Mouse (Mus musculus): Measurements from ENCODE around the gene Csf2. TPM values are rescaled to one million over a fixed set of nuclear protein-coding genes. Genes with fewer than 3 reads are reported as not detected.

Gene Csf2
- polyA plus RNA-seq, 1 experiment from 2014 or later = 0.23 TPM

- Histone ChIP-seq H3K27ac (no peak overlapping the region), H3K27me3 (replicated peaks) (no peaks in the 10 kb centered on the region), H3K4me1 (no peaks in the 10 kb centered on the region), H3K36me3 (no peaks in the 10 kb centered on the region), H3K9me3 (no peaks in the 10 kb centered on the region), H3K4me3 (replicated peaks) (no peak overlapping the region), H3K9ac (no peak overlapping the region), H3K4me2 (no peak overlapping the region)
- no peak for ATAC-seq (ENCODE audit: insufficient read depth, low FRiP score, low read depth)
- 58% methylated on average over 2 of the region's 2 CpGs for WGBS
Measured at GRCm38 (mm10) chr11:54264542-54264941, 15.1 kb upstream of the Csf2 start.

- WGBS = 0% methylated on average over 1 of the region's 1 CpGs
- H3K9me3 ChIP-seq = no peaks in the 10 kb centered on the region
- ATAC-seq (ENCODE audit: insufficient read depth, low FRiP score, low read depth) = no peak
- no peaks in the 10 kb centered on the region for H3K27me3 ChIP-seq (replicated peaks)
- no peak overlapping the region for H3K4me3 ChIP-seq (replicated peaks)
- H3K9ac ChIP-seq = no peak overlapping the region
- H3K27ac ChIP-seq = no peak overlapping the region
- H3K4me1 ChIP-seq = no peaks in the 10 kb centered on the region
- no peak overlapping the region for H3K4me2 ChIP-seq
- H3K36me3 ChIP-seq = no peaks in the 10 kb centered on the region
Measured at GRCm38 (mm10) chr11:54263405-54264031, 14.1 kb upstream of the Csf2 start.

- Histone ChIP-seq H3K9ac (no peak overlapping the region), H3K36me3 (no peaks in the 10 kb centered on the region), H3K27ac (no peak overlapping the region), H3K4me3 (replicated peaks) (no peak overlapping the region), H3K9me3 (no peaks in the 10 kb centered on the region), H3K4me1 (no peaks in the 10 kb centered on the region), H3K4me2 (no peak overlapping the region), H3K27me3 (replicated peaks) (no peaks in the 10 kb centered on the region)
- no peak for ATAC-seq (ENCODE audit: insufficient read depth, low FRiP score, low read depth)
- 69% methylated on average over 3 of the region's 3 CpGs for WGBS
Measured at GRCm38 (mm10) chr11:54256624-54257376, 7.3 kb upstream of the Csf2 start.

- Histone ChIP-seq H3K9me3 (no peaks in the 10 kb centered on the region), H3K4me3 (replicated peaks) (no peak overlapping the region), H3K4me2 (no peak overlapping the region), H3K9ac (no peak overlapping the region), H3K27me3 (replicated peaks) (no peaks in the 10 kb centered on the region), H3K27ac (no peak overlapping the region), H3K4me1 (0 out of 2 replicates have a peak, but pooled peaks cover 2% of the 10 kb centered on the region), H3K36me3 (no peaks in the 10 kb centered on the region)
- 40% methylated on average over 4 of the region's 4 CpGs for WGBS
- no peak for ATAC-seq (ENCODE audit: insufficient read depth, low FRiP score, low read depth)
Measured at GRCm38 (mm10) chr11:54254114-54254513, 4.6 kb upstream of the Csf2 start.

GRCm38 (mm10) chr11:54250575-54250974, 1.1 kb upstream of the Csf2 start:
- H3K4me2 ChIP-seq = no peak overlapping the region
- no peak overlapping the region for H3K9ac ChIP-seq
- no peaks in the 10 kb centered on the region for H3K36me3 ChIP-seq
- H3K9me3 ChIP-seq = no peaks in the 10 kb centered on the region
- WGBS = 88% methylated on average over 11 of the region's 11 CpGs
- 0 out of 2 replicates have a peak, but pooled peaks cover 2% of the 10 kb centered on the region for H3K4me1 ChIP-seq
- no peak overlapping the region for H3K4me3 ChIP-seq (replicated peaks)
- no peaks in the 10 kb centered on the region for H3K27me3 ChIP-seq (replicated peaks)
- H3K27ac ChIP-seq = no peak overlapping the region
- no peak for ATAC-seq (ENCODE audit: insufficient read depth, low FRiP score, low read depth)

GRCm38 (mm10) chr11:54249748-54250147, 281 bp upstream of the Csf2 start:
- ATAC-seq (ENCODE audit: insufficient read depth, low FRiP score, low read depth) = no peak
- Histone ChIP-seq H3K4me2 (no peak overlapping the region), H3K27me3 (replicated peaks) (no peaks in the 10 kb centered on the region)

GRCm38 (mm10) chr11:54247251-54247950, 2.1 kb downstream of the Csf2 start:
- H3K9me3 ChIP-seq = no peaks in the 10 kb centered on the region
- 66% methylated on average over 10 of the region's 10 CpGs for WGBS
- no peak for ATAC-seq (ENCODE audit: insufficient read depth, low FRiP score, low read depth)
- no peak overlapping the region for H3K4me2 ChIP-seq
- 0 out of 2 replicates have a peak, but pooled peaks cover 2% of the 10 kb centered on the region for H3K4me1 ChIP-seq
- no peak overlapping the region for H3K27ac ChIP-seq
- H3K9ac ChIP-seq = no peak overlapping the region
- no peaks in the 10 kb centered on the region for H3K36me3 ChIP-seq
- H3K27me3 ChIP-seq (replicated peaks) = no peaks in the 10 kb centered on the region
- no peak overlapping the region for H3K4me3 ChIP-seq (replicated peaks)

More at GRCm38 (mm10) chr11:54249748-54250147, 281 bp upstream of the Csf2 start:
- no peaks in the 10 kb centered on the region for H3K9me3 ChIP-seq
- H3K27ac ChIP-seq = no peak overlapping the region
- no peaks in the 10 kb centered on the region for H3K36me3 ChIP-seq
- 0 out of 2 replicates have a peak, but pooled peaks cover 2% of the 10 kb centered on the region for H3K4me1 ChIP-seq
- no peak overlapping the region for H3K9ac ChIP-seq
- 58% methylated on average over 3 of the region's 3 CpGs for WGBS
- H3K4me3 ChIP-seq (replicated peaks) = no peak overlapping the region

- WGBS = 65% methylated on average over 6 of the region's 6 CpGs
- H3K4me1 ChIP-seq = no peaks in the 10 kb centered on the region
- H3K9ac ChIP-seq = no peak overlapping the region
- H3K27me3 ChIP-seq (replicated peaks) = no peaks in the 10 kb centered on the region
- H3K27ac ChIP-seq = no peak overlapping the region
- no peak for ATAC-seq (ENCODE audit: insufficient read depth, low FRiP score, low read depth)
- no peaks in the 10 kb centered on the region for H3K9me3 ChIP-seq
- H3K36me3 ChIP-seq = no peaks in the 10 kb centered on the region
- H3K4me3 ChIP-seq (replicated peaks) = no peak overlapping the region
- no peak overlapping the region for H3K4me2 ChIP-seq
Measured at GRCm38 (mm10) chr11:54244465-54244864, 5.0 kb downstream of the Csf2 start.

- H3K4me1 ChIP-seq = no peaks in the 10 kb centered on the region
- ATAC-seq (ENCODE audit: insufficient read depth, low FRiP score, low read depth) = no peak
- no peaks in the 10 kb centered on the region for H3K27me3 ChIP-seq (replicated peaks)
- H3K9me3 ChIP-seq = no peaks in the 10 kb centered on the region
- H3K27ac ChIP-seq = no peak overlapping the region
- no peak overlapping the region for H3K4me3 ChIP-seq (replicated peaks)
- 82% methylated on average over 3 of the region's 3 CpGs for WGBS
- no peaks in the 10 kb centered on the region for H3K36me3 ChIP-seq
- H3K4me2 ChIP-seq = no peak overlapping the region
- no peak overlapping the region for H3K9ac ChIP-seq
Measured at GRCm38 (mm10) chr11:54242494-54242893, 7.0 kb downstream of the Csf2 start.

GRCm38 (mm10) chr11:54236939-54237338, 12.5 kb downstream of the Csf2 start:
- no peak overlapping the region for H3K27ac ChIP-seq
- 58% methylated on average over 2 of the region's 2 CpGs for WGBS
- H3K4me1 ChIP-seq = no peaks in the 10 kb centered on the region
- no peak for ATAC-seq (ENCODE audit: insufficient read depth, low FRiP score, low read depth)
- H3K9ac ChIP-seq = no peak overlapping the region
- H3K4me2 ChIP-seq = no peak overlapping the region
- no peak overlapping the region for H3K4me3 ChIP-seq (replicated peaks)
- no peaks in the 10 kb centered on the region for H3K36me3 ChIP-seq
- no peaks in the 10 kb centered on the region for H3K27me3 ChIP-seq (replicated peaks)
- H3K9me3 ChIP-seq = no peaks in the 10 kb centered on the region

GRCm38 (mm10) chr11:54227478-54227877, 22.0 kb downstream of the Csf2 start:
- H3K4me1 ChIP-seq = no peaks in the 10 kb centered on the region
- H3K4me3 ChIP-seq (replicated peaks) = no peak overlapping the region
- no peaks in the 10 kb centered on the region for H3K27me3 ChIP-seq (replicated peaks)
- no peak overlapping the region for H3K4me2 ChIP-seq
- no peak for ATAC-seq (ENCODE audit: insufficient read depth, low FRiP score, low read depth)
- H3K9me3 ChIP-seq = no peaks in the 10 kb centered on the region
- WGBS = 86% methylated on average over 2 of the region's 2 CpGs
- H3K36me3 ChIP-seq = no peaks in the 10 kb centered on the region
- H3K27ac ChIP-seq = no peak overlapping the region
- H3K9ac ChIP-seq = no peak overlapping the region

- Histone ChIP-seq H3K9ac (no peak overlapping the region), H3K9me3 (no peaks in the 10 kb centered on the region), H3K27me3 (replicated peaks) (no peaks in the 10 kb centered on the region), H3K27ac (no peak overlapping the region), H3K4me3 (replicated peaks) (no peak overlapping the region), H3K4me1 (no peaks in the 10 kb centered on the region), H3K36me3 (no peaks in the 10 kb centered on the region), H3K4me2 (no peak overlapping the region)
- WGBS = 87% methylated on average over 5 of the region's 5 CpGs
- ATAC-seq (ENCODE audit: insufficient read depth, low FRiP score, low read depth) = no peak
Measured at GRCm38 (mm10) chr11:54224475-54224986, 24.9 kb downstream of the Csf2 start.
